9 mouse cellular contexts compared by ENCODE assay signal in the genomic region with DNA sequence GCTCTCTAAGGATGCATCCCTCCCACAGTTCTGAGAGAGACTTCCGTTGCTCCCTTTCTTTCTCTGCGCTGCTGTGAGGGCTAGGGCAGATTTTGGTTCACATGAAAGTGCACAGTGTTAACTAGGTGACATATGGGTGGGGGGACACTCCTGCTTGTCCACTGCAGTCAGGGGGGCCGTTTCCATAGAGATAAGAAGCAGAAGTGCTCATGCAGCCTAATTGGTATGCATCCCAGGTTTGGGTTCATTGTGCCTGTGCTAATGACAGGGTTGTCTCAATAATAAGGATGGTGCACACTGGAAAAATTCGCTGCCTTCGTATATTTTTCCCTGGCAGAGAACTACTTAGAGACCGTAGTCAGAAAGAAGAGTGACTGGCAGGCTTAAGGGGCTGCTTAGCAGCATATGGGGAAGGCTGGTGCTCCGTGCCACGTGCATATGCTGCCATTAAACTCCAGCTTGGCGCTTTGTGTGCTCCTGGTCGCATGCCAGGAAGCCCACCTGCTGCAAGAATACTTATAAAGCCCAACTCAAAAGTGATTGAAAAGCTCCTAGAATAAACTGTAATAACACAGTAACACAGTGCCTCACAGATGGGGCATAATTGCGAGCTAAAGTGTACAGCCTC.
DNase-seq lines count a peak whose midpoint lies in the region; ATAC-seq lines count a peak whose summit lies in the region.
"Had no signal": no experiment of that assay in that cellular context is flagged by ENCODE, and none has a peak within 500 bp of the region (broad histone marks: within the 10 kb centered on the region; RNA-seq: fewer than 3 reads in every experiment).

No protein-coding gene starts in this region.

- peak overlapping the region; percentile 77 for H3K27ac ChIP-seq in forebrain, embryonic 10.5 days
- peak overlapping the region; percentile 78 for H3K27ac ChIP-seq in midbrain, embryonic 16.5 days (ENCODE audit: low read length)

- peaks cover 35% of the 10 kb centered on the region for H3K4me1 ChIP-seq in forebrain, embryonic 10.5 days
- peaks cover 26% of the 10 kb centered on the region for H3K4me1 ChIP-seq in midbrain, embryonic 16.5 days (ENCODE audit: control insufficient read depth, insufficient read depth, low read length)

- peak; percentile 92 for ATAC-seq in midbrain, embryonic 16.5 days

- no peaks in the 10 kb centered on the region for H3K36me3 ChIP-seq in forebrain, embryonic 10.5 days (replicated peaks)
- no peaks in the 10 kb centered on the region for H3K36me3 ChIP-seq in midbrain, embryonic 16.5 days (ENCODE audit: control insufficient read depth, insufficient read depth, low read length)

- H3K4me3 ChIP-seq in forebrain, embryonic 10.5 days = peak overlapping the region; percentile 22
- H3K4me3 ChIP-seq in midbrain, embryonic 16.5 days (ENCODE audit: low read depth, low read length) = no peak overlapping the region

- 40% methylated on average over 11 of the region's 11 CpGs for WGBS in forebrain, embryonic 10.5 days
- 7% methylated on average over 11 of the region's 11 CpGs for WGBS in midbrain, embryonic 16.5 days

- peak overlapping the region; percentile 17; the same call in 1 of the 2 replicates for H3K4me2 ChIP-seq in midbrain, embryonic 16.5 days (ENCODE audit: low read length)

- H3K27me3 ChIP-seq in forebrain, embryonic 10.5 days (ENCODE audit: poor library complexity, severe bottlenecking) = peaks cover 48% of the 10 kb centered on the region
- no peaks in the 10 kb centered on the region for H3K27me3 ChIP-seq in midbrain, embryonic 16.5 days (ENCODE audit: control insufficient read depth, insufficient read depth, low read depth, low read length)

- DNase-seq in cerebellum, postnatal 4 days (ENCODE audit: low spot score in 2 of 2) = peak; percentile 35 to 79
- no peak for DNase-seq in cerebellum, adult 9-11 months
- peak; percentile 55 for DNase-seq in forebrain, embryonic 10.5 days (ENCODE audit: extremely low spot score, low spot score)
- peak; percentile 40 to 68 for DNase-seq in layer of hippocampus, adult 18-20 months (ENCODE audit: low spot score in 2 of 2)
- no peak for DNase-seq in kidney, adult 11 months
- DNase-seq in adrenal gland, postnatal 36 days = no peak
- DNase-seq in thymus, postnatal 36 days = no peak
- DNase-seq: spleen, adult 18-20 months had no signal

- no peak overlapping the region for H3K9ac ChIP-seq in midbrain, embryonic 16.5 days (ENCODE audit: low read depth, low read length)

- H3K9me3 ChIP-seq in forebrain, embryonic 10.5 days = peaks cover 5% of the 10 kb centered on the region; the same call in 1 of the 2 replicates
- no peaks in the 10 kb centered on the region for H3K9me3 ChIP-seq in midbrain, embryonic 16.5 days (replicated peaks; ENCODE audit: control insufficient read depth, low read length, poor library complexity, severe bottlenecking)

Comparison
In these comparisons a context has a peak if more than half of its experiments do, and no peak if none do; other contexts are left out.
1. DNase-seq: peak in cerebellum, postnatal 4 days (2 of 2), forebrain, embryonic 10.5 days (single experiment) and layer of hippocampus, adult 18-20 months (2 of 2); none in cerebellum, adult 9-11 months (single experiment), kidney, adult 11 months (single experiment), adrenal gland, postnatal 36 days (0 of 2) and thymus, postnatal 36 days (0 of 2).